Mouse (Mus musculus): Measurements from ENCODE around the gene Ccdc159.

Gene Ccdc159

DNA sequence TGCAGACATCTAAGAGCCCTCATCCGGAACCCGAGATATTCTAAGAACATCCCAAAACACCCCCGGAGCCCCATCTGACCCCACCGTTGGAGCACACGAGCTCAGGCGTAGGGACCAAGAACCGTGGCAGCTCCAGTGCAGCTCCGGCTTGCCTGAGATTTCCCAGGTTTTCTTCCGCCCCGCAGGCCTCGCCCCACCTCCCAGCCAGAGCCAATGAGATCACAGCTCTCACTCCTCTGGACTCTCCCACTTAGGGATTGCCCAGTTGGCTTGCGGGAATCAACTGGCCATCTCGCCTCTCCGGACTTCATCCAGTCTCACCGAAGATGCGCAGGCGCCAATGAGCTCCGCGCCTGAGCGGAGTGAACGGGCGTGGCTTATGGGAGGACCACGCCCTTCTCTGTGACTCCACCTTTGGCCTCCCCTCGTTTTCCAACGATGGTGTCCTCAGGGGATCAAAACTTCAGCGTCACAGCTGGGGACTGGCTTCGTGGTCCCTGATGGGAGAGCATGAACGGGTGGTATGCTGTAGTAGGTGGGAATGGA lies at the start of gene Ccdc159, which contains the start of gene Tmem205:
Gene Ccdc159 (plus strand): TSS at position 264 of the 546 bp plus-strand sequence.
Gene Tmem205 (minus strand): TSS at position 349 of the 546 bp plus-strand sequence.
- peak; percentile 91 to 96 for DNase-seq

DNA sequence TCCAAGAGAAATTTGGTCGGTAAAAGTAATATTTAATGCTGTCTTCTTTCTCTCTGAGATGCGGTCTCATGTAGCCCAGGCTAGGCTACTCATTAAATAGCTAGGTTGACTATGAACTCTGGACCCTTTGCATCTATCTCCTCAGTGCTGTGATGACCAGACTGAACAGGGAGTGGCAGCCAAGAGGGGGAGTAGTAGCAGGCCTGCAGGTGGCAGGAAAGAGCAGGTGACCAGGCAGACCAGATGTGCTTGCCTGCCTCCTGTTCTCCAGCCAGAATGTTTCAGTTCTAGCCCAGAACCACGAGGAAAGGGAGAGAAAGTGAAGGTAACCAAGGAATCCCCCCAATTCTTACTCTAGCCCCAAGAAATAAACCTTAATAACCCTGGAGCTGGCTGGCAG lies 38.0 kb upstream of the Ccdc159 start:
- DNase-seq: no peak

DNA sequence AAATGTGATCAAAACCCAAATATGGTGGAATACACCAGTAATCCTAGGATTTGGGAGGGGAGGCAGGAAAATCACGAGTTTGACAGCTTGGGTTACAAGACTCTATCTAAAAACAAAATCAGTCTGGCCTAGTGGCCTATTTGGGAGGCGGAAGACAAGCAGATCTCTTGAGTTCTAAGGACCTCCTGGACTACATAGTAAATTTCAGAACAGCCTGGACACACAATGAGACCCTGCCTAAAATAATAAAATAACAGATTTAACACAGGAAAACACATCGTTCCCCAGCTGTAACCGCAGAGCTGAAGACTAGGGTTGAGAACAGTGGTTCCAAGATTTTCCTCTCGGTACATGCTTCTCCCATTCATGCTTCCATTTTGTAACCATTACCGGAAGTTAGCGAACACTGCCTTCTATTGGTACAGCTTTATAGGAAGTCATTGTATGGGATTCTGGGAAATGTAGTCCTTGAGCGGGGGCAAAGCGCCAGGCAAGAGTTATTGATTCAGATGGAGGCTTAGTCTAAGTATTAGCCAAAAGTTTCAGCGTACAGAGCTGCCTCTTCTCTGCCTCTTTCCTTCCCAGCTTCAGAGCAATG lies 25.9 kb upstream of the Ccdc159 start:
- DNase-seq: peak; percentile 71 to 76

DNA sequence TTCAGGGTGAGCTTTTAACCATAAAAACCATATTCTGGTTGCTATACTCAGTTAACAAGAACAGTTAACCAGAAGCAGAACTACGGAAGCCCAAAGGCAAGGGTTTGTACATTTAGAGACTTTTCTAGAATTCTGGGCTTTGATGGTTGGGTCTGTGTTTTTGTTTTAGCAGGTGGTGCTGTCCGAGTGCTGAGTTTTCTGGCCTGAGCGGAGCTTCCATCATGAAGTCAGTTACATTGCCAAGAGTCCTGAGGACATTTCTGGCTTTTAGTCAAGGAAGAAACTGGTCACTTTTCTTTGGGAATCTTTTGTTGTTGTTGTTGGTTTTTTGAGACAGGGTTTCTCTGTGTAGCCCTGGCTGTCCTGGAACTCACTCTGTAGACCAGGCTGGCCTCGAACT lies 23.2 kb upstream of the Ccdc159 start:
- DNase-seq: no peak

DNA sequence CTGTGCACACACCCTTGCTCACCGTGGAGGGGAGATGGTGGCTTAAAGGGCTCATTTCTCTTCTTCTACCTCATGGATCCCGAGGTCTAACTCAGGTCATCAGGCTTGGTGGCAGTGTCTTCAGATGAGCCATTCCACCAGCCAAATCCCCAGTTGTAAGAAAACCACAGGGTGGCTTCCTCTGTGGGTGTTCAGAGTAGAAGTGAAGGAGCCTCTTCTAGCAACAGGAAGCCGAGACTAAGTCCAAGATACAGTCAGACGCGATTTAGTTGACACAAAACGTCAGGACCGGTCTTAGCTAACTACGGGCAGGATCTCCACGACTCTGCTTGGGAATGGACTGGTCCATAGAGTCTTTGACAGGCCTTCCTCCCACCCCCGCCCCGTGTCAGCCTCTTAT lies 19.1 kb upstream of the Ccdc159 start:
- DNase-seq: no peak

DNA sequence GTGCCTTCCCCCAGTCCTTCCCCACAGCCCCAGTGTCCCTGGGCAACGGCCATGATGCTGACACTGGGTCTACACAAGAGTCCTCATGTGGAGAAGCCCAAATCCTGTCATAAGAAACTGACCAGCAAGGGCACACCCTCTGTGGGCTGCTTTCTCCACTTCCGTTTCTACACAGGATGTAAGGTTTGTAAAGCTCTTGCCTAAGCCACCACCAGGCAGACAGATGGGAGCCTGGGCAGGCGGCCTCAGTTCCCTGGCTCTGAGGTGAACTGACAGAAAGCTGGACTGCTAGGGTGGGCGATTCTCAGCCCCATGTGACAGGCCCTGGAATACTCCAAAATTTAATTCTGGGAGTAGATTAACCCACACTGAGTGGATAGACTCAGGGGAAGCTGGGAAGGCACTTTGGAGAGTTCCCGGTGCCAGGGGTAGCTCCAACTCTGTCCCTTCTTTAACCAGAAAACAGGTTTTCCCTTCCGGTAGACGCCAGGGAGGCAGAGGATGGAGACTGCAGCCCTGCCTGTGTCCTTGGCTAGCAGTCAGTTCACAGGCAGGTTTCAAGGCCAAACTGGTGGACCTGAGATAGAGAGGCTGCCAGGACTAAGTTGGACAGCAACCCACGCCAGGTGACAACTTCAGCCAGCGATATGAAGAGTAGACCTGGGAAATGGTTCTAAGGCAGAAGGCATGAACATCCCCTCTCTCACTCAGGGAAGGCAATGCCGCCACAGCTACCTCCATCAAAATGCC lies 17.6 kb upstream of the Ccdc159 start:
- DNase-seq: no peak

DNA sequence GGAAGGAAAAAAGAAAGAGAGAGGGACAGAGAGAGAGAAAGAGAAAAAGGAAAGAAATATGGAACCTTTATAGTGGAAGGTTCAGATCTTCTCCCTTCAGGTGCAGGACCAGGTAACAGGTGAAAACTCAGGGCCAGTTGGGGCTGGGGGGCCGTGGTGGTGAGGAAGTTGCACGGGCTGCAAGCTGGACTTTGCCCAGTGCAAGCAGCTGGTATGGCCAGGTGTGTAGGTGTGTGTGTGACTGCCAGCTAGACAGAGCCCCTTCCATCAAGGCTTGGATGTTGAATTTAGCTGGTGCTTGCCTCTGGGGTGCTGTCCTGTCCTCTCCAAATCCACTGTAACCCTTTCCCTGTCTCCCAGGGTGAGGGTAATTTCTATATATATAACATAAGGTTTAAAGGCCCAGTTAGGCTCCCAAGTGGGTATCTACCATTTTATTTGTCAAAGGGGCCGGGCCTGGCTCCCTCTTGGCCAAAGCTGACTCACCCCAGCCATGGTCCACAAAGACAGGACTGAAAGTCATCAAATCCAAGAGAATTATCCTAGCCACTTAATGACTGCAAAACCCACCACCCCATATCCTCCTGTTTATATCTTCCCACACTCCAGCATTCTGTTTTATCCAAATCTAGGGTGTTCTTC lies 10.3 kb upstream of the Ccdc159 start:
- no peak for DNase-seq

DNA sequence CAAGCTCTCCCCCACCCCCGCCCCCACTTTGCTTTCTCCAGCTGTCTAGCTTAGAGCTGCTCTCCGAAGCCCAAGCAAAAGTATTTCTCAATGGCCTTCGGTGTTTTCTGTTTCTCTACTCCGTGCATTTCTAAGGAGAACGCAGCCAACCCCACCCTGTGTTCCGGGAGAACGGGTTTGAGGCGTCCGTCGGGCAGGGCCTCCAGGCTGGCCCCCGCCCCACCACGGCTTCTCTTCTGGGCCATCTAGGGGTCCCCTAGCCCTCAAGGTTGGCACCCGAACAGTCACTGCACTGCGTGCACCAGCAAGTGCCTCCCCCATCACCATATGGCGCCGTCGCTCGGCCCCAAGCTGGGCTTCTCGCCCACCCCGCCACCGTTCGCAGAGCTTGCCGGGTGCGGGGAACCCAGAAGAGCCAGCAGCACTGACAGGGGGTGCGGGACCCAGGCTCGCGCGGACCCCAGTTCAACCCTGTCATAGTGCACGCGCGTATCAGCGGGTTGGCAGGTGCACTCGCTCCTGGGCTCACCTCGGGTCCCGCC lies 9.7 kb upstream of the Ccdc159 start:
- DNase-seq: no peak

DNA sequence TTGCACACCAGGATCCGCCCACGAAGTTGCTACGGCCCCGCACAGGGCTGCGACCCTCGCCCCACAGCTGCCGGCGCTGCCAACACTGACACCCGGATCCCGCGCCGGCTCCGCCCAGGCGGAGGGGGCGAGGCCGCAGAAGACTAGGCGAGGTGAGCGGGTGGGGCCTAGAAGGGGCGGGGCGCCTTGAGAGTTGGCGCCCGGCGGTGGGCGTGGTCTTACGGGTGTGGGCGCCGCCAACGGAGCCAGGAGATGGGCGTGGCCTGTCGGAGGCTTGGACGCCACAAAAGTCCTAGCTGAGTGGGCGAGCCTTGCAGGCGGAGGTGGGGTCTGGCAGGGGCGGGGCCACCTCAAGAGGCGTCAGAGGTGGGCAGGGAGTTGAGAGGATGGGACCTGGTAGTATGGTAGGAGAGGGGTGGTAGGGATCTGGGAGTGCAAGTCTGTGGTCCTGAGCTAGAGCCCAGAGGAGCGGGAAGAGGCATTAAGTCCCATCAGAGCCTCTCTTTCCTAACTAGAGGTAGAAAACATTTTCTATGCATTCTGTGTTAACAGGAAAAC lies 9.2 kb upstream of the Ccdc159 start, which contains the start of gene Rab3d:
Gene Rab3d (minus strand): TSS at position 158 of the 558 bp plus-strand sequence.
- DNase-seq: peak; percentile 98 to 99

DNA sequence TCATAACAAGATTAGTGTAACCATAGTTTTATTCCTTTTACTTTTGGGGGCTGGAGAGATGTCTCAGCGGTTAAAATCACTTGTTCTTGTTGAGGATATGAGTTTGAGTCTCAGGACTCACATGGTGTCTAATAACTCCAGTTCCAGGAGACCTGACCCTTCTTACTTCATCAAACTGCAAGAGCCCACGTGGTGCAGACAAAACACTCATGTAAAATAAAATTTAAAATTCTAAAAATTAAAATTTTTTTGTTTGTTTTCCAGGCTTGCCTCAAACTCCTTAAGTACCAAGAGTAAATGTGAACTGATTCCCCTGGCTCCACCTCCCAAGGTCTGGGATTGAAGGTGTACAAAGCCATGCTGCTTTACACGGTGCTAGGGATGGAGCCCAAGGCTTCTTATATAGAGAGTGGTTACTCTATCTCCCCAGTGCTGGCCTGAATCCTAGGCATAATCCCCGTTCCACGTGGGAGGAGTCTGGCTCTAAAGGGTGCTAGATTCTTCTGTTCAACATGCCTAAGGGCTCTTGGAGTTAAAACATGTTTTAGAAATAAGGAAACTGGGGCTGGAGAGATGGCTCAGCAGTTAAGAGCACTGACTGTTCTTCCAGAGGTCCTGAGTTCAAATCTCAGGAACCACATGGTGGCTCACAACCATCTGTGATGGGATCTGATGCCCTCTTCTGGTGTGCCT lies 8.4 kb upstream of the Ccdc159 start:
- no peak for DNase-seq

DNA sequence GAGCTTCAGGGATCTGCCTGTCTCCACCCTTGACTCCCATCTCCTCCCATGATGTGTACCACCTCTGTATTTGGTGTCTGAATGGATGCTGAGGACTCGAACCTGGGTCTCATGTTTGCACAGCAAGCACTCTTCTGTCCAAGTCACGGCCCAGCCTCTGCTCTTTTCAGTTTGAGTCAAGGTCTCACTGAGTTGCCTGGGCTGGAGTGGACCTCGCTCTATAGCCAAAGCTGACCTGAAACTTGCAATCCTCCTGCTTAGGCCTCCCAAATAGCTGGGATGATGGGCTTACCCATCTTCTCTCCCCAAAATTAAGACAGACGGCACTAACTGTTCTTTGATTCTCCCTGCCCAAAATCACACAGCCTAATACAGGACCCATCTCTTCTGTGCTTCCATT lies 4.2 kb upstream of the Ccdc159 start:
- no peak for DNase-seq

DNA sequence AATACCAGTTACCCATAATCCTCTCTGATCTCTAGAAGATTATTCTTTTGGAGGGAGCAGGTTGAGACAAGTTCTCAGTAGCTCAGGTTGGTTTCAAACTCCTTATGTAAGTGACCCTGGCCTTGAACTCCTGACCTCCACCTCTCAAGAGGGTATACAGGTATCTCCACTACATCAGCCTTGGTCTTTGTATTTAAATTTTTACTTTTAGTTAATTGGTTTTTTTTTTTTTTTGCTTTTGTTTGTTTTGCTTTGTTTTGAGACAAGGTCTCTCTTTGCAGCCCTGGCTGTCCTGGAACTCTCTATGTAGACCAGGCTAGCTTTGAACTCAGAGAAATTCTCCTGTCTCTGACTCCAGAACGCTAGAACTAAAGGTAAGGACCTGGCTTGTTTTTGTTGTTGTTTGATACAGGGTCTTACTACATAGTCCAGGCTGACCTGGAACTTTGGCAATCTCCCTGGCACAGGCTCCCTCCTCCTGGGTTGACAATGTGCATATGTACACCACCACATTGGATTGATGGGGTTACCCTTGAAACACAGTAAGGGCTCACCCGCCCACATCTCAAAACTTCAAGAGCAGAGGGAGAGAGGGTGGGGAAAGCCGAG lies 3.7 kb upstream of the Ccdc159 start:
- DNase-seq: no peak

DNA sequence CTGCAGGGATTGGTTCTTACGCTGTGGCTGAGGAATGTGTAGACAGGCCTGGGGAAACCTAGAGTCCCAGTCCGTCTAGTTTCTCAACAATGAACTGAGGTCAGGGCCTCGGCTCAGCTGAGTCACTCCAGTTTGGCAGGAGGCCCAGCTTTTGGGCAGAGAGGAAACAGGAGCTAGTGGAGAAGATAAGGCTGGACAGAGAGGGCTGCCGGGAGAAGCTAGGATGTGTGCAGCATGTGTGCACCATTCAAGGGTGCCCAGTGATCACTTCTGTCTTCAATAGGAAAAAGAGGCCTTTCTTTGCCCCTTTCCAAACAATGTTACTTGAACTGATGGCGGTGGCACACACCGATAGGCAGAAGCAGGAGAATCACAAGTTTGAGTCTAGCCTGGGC lies 3.2 kb upstream of the Ccdc159 start:
- DNase-seq: peak; percentile 84 to 89

DNA sequence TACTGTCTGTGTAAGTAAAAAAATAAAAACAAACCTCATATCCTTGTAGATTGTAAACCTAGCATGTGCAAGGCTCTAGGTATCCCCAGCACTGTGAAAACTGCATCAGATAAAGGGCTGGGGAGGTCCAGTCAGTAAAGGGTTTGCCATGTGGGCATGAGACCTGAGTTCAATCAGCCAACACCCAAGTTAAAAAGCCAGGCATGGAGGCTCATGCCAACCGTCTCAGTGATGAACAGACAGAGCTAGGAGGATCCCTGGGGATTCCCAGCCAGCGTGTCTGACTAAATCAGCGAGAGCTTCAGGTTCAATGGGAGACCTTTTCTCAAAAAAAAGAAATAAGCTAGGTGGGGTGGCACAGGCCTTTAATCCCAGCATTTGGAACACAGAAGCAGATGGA lies 2.2 kb upstream of the Ccdc159 start:
- DNase-seq: no peak

DNA sequence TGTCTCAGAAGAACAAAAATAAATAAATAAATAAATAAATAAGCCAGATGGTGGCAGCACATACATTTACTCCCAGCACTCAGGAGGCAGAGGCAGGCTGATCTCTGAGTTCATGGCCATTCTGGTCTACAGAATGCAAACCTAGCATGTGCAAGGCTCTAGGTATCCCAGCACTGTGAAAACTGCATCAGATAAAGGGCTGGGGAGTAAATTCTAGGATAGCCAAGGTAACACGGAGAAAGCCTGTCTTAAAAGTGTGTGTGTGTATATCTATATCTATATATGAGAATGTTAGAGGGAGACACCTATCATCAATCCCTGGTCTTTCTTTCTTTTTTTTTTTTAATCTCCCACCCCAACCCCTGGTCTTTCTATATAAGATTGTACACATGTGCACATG lies 1.8 kb upstream of the Ccdc159 start:
- no peak for DNase-seq

DNA sequence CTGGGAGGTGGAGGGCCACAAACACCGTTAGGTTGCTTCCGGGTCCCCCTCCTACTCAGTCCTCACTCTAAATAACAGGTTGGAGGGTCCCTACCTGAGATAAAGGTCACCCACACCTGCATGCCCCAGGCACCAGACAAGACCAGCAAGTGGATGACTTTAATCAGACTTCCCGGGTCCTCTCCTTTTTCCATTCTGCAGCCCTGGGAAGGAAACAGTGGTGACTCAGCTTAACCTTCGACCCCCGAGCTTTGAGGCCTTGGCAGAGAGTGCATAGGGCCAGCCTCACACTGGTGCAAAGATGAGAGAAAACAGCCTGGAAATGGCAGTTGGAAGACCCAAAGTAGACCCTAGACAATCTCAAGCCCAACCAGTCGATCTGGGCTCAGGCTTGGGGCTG lies 1.1 kb upstream of the Ccdc159 start:
- peak in 1 of 2 experiments; percentile 31 for DNase-seq

DNA sequence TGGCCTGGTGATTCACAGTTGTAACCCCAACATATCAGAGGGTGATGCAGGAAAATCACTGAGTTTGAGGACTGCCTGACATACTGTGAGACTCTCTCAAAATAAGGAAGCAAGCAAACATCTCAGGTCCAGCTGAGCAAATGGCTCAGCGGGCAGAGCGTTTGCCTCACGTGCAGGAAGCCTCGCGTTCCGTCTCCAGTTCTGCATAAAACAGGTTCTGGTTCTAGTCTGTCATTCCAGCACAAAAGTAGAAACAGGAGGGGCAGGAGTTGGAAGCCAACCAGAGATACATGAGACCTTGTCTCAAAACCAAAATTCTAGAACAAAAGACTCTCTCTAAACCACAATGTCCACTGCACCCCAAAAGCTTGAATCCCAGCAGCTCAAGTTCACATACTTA lies 487 bp upstream of the Ccdc159 start:
- DNase-seq: peak; percentile 26 to 42

DNA sequence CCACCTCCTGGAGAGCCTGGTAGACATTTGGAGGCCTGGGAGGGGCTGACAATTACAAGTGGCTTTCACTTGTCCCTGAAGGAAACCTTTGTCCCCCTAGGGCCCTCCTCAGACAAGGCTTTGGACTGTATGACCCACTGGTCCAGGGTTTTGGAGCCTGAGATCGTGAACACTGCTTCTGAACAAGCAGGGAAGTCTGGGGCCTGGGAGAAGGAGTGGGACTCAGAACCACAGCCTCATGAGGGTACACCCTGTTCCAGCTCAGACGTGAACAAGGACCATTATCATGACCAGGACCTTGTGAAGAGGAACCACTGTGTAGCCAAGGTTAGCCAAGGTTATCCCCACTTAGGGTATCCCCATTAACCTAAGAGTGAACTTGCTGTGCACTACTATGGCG lies 1.9 kb downstream of the Ccdc159 start:
- DNase-seq: no peak

DNA sequence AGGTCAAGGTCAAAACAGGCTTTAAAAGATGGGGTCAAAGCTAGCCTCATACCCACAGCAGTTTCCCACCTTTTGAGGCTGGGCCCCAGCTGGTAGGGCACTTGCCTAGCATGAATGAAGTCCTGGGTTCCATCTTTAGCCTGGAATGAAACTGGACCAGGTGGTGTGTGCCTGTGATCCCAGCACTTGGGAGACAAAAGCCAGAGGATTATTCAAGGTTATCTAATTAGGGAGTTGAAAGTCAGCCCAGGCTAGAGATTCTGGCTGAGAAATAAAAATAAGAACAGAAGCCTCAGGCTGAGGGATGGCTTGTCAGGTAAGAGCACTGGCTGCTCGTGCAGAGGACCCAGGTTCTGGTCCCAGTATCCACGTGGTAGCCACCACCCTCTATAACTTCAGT lies 4.7 kb downstream of the Ccdc159 start:
- no peak for DNase-seq

DNA sequence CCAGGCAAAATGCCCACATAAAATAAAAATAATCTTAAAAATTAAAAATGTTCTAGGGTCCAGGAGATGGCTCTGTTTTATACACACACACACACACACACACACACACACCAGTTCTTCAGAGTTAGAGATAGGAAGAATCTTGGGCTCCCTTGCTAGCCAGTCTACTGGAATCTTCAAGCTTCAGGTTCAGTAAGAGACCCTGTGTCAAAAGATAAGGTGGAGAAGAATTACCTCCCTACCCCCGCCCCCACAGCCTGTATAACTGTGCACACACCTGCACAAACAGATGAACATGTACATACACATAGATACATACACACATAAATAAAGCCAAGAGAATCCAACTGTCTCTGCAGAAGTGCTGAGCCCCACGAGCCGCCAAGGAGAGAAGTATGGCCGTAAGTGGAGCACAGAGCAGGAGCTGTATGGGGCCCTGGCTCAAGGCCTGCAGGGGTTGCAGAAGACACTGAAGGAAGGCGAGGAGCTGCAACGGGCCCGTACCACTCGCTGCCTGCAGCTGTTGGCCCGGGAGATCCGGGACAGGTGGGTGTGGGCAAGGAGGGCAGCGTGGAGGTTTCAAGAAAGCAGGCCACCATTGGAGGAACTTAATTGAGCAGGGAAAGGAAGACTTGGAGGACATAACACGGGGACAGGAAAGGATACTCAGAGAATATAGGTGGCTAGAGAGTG lies 5.3 kb downstream of the Ccdc159 start:
- no peak for DNase-seq

DNA sequence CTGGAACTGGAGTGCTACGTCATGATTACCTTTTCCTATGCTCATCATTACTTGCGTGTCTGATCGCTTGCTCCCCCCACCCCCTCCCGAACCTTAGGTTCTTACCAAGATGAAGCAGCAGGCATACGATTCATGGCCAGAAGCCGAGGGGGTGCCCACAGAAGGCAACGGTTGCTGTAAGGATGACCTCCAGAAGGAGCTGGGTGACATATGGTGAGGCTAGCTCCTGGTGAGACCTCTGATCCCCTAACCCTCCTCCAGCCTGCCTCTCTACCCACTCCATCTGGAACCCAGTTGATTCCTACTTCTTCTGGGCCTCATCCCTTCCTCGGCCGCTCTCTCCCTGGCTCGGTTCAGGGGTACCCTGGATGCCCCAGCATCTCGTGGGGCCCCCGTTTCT lies 6.8 kb downstream of the Ccdc159 start:
- no peak for DNase-seq
